Mouse (Mus musculus): ENCODE data around the gene Anapc2. TPM values are rescaled to one million over a fixed set of nuclear protein-coding genes. Genes with fewer than 3 reads are reported as not detected.

The Anapc2 gene
- total and polyA plus RNA-seq, 2 experiments from 2014 or later, result 46.7 to 105 TPM

GRCm38 (mm10) chr2:25262795-25263622 is 9.3 kb upstream of the Anapc2 start:
- no peaks in the 10 kb centered on the region for H3K27me3 ChIP-seq (ENCODE audit: insufficient read depth, low read length)
- H3K4me3 ChIP-seq (ENCODE audit: low read length), result peak overlapping the region; percentile 60
- no peak for TF ChIP-seq CTCF (IDR thresholded peaks at IDR 0.05; ENCODE audit: low read depth)
- ATAC-seq (no peak), DNase-seq (ENCODE audit: low spot score) (peak; percentile 61)
- H3K36me3 ChIP-seq (ENCODE audit: insufficient read depth, low read length), result no peaks in the 10 kb centered on the region
- peak overlapping the region; percentile 76 for H3K4me2 ChIP-seq (ENCODE audit: low read depth, low read length)
- 2% methylated on average over 81 of the region's 82 CpGs for WGBS
- peak overlapping the region; percentile 66 for H3K9ac ChIP-seq (replicated peaks; ENCODE audit: low read length)
- H3K27ac ChIP-seq, result peak overlapping the region; percentile 71
- H3K9me3 ChIP-seq (ENCODE audit: low read length), result no peaks in the 10 kb centered on the region
- peaks cover 43% of the 10 kb centered on the region for H3K4me1 ChIP-seq (ENCODE audit: insufficient read depth, low read length)

GRCm38 (mm10) chr2:25263623-25264285 is 8.5 kb upstream of the Anapc2 start:
- DNase-seq (ENCODE audit: low spot score), result peak; percentile 37
- no peaks in the 10 kb centered on the region for H3K9me3 ChIP-seq (ENCODE audit: low read length)
- H3K9ac ChIP-seq (replicated peaks; ENCODE audit: low read length), result peak overlapping the region; percentile 66
- H3K27me3 ChIP-seq (ENCODE audit: insufficient read depth, low read length), result no peaks in the 10 kb centered on the region
- H3K4me1 ChIP-seq (ENCODE audit: insufficient read depth, low read length), result peaks cover 44% of the 10 kb centered on the region
- peak overlapping the region; percentile 60 for H3K4me3 ChIP-seq (ENCODE audit: low read length)
- 13% methylated on average over 12 of the region's 12 CpGs for WGBS
- TF ChIP-seq CTCF (IDR thresholded peaks at IDR 0.05; ENCODE audit: low read depth), result no peak
- no peak for ATAC-seq
- peak overlapping the region; percentile 71 for H3K27ac ChIP-seq
- H3K36me3 ChIP-seq (ENCODE audit: insufficient read depth, low read length), result peaks cover 2% of the 10 kb centered on the region; the same call in 1 of the 2 replicates
- peak overlapping the region; percentile 76 for H3K4me2 ChIP-seq (ENCODE audit: low read depth, low read length)

GRCm38 (mm10) chr2:25264286-25264660 is 8.0 kb upstream of the Anapc2 start:
- Histone ChIP-seq H3K36me3 (ENCODE audit: insufficient read depth, low read length) (peaks cover 8% of the 10 kb centered on the region; the same call in 1 of the 2 replicates), H3K4me1 (ENCODE audit: insufficient read depth, low read length) (peaks cover 44% of the 10 kb centered on the region), H3K27ac (peak overlapping the region; percentile 71; the same call in 1 of the 2 replicates), H3K4me2 (ENCODE audit: low read depth, low read length) (peak overlapping the region; percentile 76), H3K9ac (replicated peaks; ENCODE audit: low read length) (peak overlapping the region; percentile 66; the same call in 1 of the 2 replicates), H3K27me3 (ENCODE audit: insufficient read depth, low read length) (no peaks in the 10 kb centered on the region), H3K9me3 (ENCODE audit: low read length) (no peaks in the 10 kb centered on the region), H3K4me3 (ENCODE audit: low read length) (peak overlapping the region; percentile 60)
- TF ChIP-seq CTCF (IDR thresholded peaks at IDR 0.05; ENCODE audit: low read depth), result no peak
- ATAC-seq (no peak), DNase-seq (ENCODE audit: low spot score) (no peak)
- 71% methylated on average over 5 of the region's 5 CpGs for WGBS

GRCm38 (mm10) chr2:25264851-25265250 is 7.4 kb upstream of the Anapc2 start:
- ATAC-seq, result no peak

DNA sequence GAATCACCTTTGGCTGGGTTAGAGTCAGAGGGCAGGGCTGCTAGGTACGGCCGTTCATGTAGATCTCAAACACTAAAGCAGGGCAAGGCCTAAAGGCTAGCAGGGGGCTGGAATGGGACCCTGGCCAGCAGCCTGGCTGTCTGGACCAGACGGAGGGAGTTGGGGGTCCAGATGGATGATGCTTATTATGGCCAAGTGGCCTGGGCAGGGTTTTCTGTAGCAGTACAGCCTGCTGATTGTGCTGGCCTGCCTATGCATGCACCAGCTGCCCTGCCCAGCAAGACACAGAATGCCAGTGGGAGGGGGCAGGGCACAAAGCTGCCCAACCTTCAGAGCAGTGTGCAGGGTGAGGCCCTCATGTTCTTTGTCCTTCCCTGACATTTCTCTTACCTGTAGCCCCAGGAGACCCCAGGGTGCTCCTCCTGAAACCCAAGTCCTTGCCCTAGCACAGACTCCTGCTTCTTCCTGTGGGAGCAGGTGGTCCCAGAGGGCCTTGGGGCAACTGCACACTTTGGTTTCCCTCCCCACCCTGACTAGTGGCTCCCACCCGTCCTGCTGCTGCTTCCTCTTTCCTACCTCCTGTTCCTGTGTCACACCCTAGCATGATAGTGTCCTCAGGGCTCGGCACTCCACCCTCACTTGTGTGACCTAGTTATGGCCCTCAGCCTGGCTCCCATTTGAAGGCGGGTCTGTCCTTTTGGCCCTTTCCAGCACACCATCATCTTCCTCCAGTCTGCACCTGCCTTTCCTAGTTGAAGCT is 6.2 kb upstream of the Anapc2 start:
- 40% methylated on average over 6 of the region's 6 CpGs for WGBS
- no peaks in the 10 kb centered on the region for H3K9me3 ChIP-seq (ENCODE audit: low read length)
- H3K36me3 ChIP-seq (ENCODE audit: insufficient read depth, low read length), result peaks cover 23% of the 10 kb centered on the region; the same call in 1 of the 2 replicates
- peaks cover 47% of the 10 kb centered on the region for H3K4me1 ChIP-seq (ENCODE audit: insufficient read depth, low read length)
- H3K4me2 ChIP-seq (ENCODE audit: low read depth, low read length), result peak overlapping the region; percentile 76
- no peaks in the 10 kb centered on the region for H3K27me3 ChIP-seq (ENCODE audit: insufficient read depth, low read length)
- H3K27ac ChIP-seq, result peak overlapping the region; percentile 81
- H3K9ac ChIP-seq (replicated peaks; ENCODE audit: low read length), result peak overlapping the region; percentile 21
- DNase-seq (ENCODE audit: low spot score) (peak; percentile 80), ATAC-seq (peak; percentile 13)
- peak overlapping the region; percentile 60 for H3K4me3 ChIP-seq (ENCODE audit: low read length)
- TF ChIP-seq CTCF (IDR thresholded peaks at IDR 0.05; ENCODE audit: low read depth), result no peak

More at GRCm38 (mm10) chr2:25264851-25265250, 7.4 kb upstream of the Anapc2 start:
- no peak for TF ChIP-seq CTCF (IDR thresholded peaks at IDR 0.05; ENCODE audit: low read depth)
- no peak for DNase-seq (ENCODE audit: low spot score)
- peak overlapping the region; percentile 66; the same call in 1 of the 2 replicates for H3K9ac ChIP-seq (replicated peaks; ENCODE audit: low read length)
- H3K27ac ChIP-seq, result peak overlapping the region; percentile 81; the same call in 1 of the 2 replicates
- peak overlapping the region; percentile 76 for H3K4me2 ChIP-seq (ENCODE audit: low read depth, low read length)
- H3K36me3 ChIP-seq (ENCODE audit: insufficient read depth, low read length), result peaks cover 13% of the 10 kb centered on the region; the same call in 1 of the 2 replicates
- peak overlapping the region; percentile 60 for H3K4me3 ChIP-seq (ENCODE audit: low read length)
- H3K9me3 ChIP-seq (ENCODE audit: low read length), result no peaks in the 10 kb centered on the region
- no peaks in the 10 kb centered on the region for H3K27me3 ChIP-seq (ENCODE audit: insufficient read depth, low read length)
- peaks cover 44% of the 10 kb centered on the region for H3K4me1 ChIP-seq (ENCODE audit: insufficient read depth, low read length)
- 43% methylated on average over 3 of the region's 3 CpGs for WGBS

GRCm38 (mm10) chr2:25266720-25267119 is 5.6 kb upstream of the Anapc2 start:
- WGBS, result 18% methylated on average over 2 of the region's 2 CpGs
- H3K4me1 ChIP-seq (ENCODE audit: insufficient read depth, low read length), result peaks cover 53% of the 10 kb centered on the region
- no peaks in the 10 kb centered on the region for H3K9me3 ChIP-seq (ENCODE audit: low read length)
- peak overlapping the region; percentile 21 for H3K9ac ChIP-seq (replicated peaks; ENCODE audit: low read length)
- no peaks in the 10 kb centered on the region for H3K27me3 ChIP-seq (ENCODE audit: insufficient read depth, low read length)
- peak overlapping the region; percentile 76 for H3K4me2 ChIP-seq (ENCODE audit: low read depth, low read length)
- H3K4me3 ChIP-seq (ENCODE audit: low read length), result peak overlapping the region; percentile 60
- no peak for TF ChIP-seq CTCF (IDR thresholded peaks at IDR 0.05; ENCODE audit: low read depth)
- peak overlapping the region; percentile 81 for H3K27ac ChIP-seq
- peaks cover 23% of the 10 kb centered on the region; the same call in 1 of the 2 replicates for H3K36me3 ChIP-seq (ENCODE audit: insufficient read depth, low read length)
- DNase-seq (ENCODE audit: low spot score) (peak; percentile 49), ATAC-seq (no peak)
